Mouse (Mus musculus): ENCODE results near the gene 4931414P19Rik.

- TF ChIP-seq HCFC1 (IDR thresholded peaks at IDR 0.05; ENCODE audit: borderline replicate concordance, insufficient read depth, low read length) (no peak), CHD2 (IDR thresholded peaks at IDR 0.05; ENCODE audit: low read depth, low read length) (no peak), ZC3H11A (IDR thresholded peaks at IDR 0.05; ENCODE audit: borderline replicate concordance, low read depth, low read length) (no peak)
Measured at GRCm38 (mm10) chr14:54601601-54602000, 4.2 kb downstream of the 4931414P19Rik start.
